Mouse (Mus musculus) layer of hippocampus, adult 6 months (tissue): Measurements from ENCODE around the gene Gtf3c4. TPM values are rescaled to one million over a fixed set of nuclear protein-coding genes. Genes with fewer than 3 reads are reported as not detected.

Experiments
- long read RNA-seq, 2 experiments: library from polyadenylated mRNA; unstranded; transcript quantifications; one replicate each; pipeline ENCODE4 v2.0.0; 2019 to 2020
- polyA plus RNA-seq: library from polyadenylated mRNA; unstranded; fragments of <200 nt; fragmentation: Nextera tagmentation; gene quantifications from 2 replicates; pipeline ENCODE4 v1.2.3, GENCODE M21; 2021

Gtf3c4 gene
- 3.3 and 4.1 TPM in 2 replicates for polyA plus RNA-seq
- long read RNA-seq, experiment 1, full-length matches to known transcripts: 2 of 14 reads
- long read RNA-seq, experiment 1, partial matches to known transcripts: 6 of 14 reads
- long read RNA-seq, experiment 1, other reads (novel, unspliced or antisense): 6 of 14 reads
- long read RNA-seq, experiment 2, full-length matches to known transcripts: 47 of 68 reads
- long read RNA-seq, experiment 2, partial matches to known transcripts: 8 of 68 reads
- long read RNA-seq, experiment 2, other reads (novel, unspliced or antisense): 13 of 68 reads

GRCm38 (mm10) chr2:28840222-28840951 is at the start of gene Gtf3c4, which contains the start of gene Ddx31:
TSS of gene Gtf3c4 (minus strand) at chr2:28840360.
TSS of gene Ddx31 (plus strand) at chr2:28840406.

Other genes starting within 250 kb of the Gtf3c4 start
- gene Gfi1b, start 218.4 kb downstream of the Gtf3c4 start, polyA plus RNA-seq: not detected in 2 replicates
- gene Tsc1, start 199.1 kb downstream of the Gtf3c4 start, polyA plus RNA-seq: 16.5 and 21.8 TPM in 2 replicates
- 3.0 and 6.2 TPM in 2 replicates for gene Spaca9, start 140.6 kb downstream of the Gtf3c4 start, polyA plus RNA-seq
- gene Ak8, start 140.2 kb downstream of the Gtf3c4 start, polyA plus RNA-seq: 2.6 and 5.0 TPM in 2 replicates
- gene Ddx31, start within 50 bp of the Gtf3c4 start, polyA plus RNA-seq: 3.6 and 3.8 TPM in 2 replicates
- gene Barhl1, start 76.3 kb upstream of the Gtf3c4 start, polyA plus RNA-seq: not detected in 2 replicates
- 0.89 and 1.6 TPM in 2 replicates for gene Cfap77, start 214.7 kb upstream of the Gtf3c4 start, polyA plus RNA-seq
- 2.9 and 3.2 TPM in 2 replicates for gene Ttf1, start 219.9 kb upstream of the Gtf3c4 start, polyA plus RNA-seq